ENCODE assay signal across 8 mouse cellular contexts in the genomic region with DNA sequence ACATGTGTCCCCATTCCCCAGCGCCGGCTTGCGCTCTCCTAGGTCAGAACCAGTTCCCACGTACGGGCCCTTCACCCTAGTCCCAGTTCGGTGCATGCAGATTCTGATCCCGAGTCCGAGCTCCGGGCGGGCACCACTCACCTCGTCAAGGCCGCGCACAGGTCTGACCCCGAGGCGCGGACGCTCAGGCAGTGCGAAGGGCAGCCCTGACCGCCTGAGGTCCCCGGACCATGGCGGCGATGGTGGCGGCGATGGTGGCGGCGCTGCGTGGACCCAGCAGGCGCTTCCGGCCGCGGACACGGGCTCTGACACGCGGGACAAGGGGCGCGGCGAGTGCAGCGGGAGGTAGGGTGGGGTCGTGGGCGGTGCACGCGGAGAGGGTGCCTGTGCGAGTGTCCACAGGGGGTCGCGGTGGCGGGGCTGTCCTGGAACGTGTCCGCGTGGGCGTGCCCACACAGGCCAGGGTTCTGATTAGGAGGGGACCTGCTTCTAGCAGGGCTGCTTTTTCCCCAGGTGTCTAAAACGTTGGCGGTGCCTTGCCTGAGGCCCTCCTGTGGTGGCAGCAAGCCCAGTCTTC. TPM values are rescaled to one million over a fixed set of nuclear protein-coding genes. Genes with fewer than 3 reads are reported as not detected.
DNase-seq lines count a peak whose midpoint lies in the region; ATAC-seq and TF ChIP-seq lines count a peak whose summit lies in the region.

A gene (plus strand): TSS at position 170 of the 577 bp plus-strand sequence.

- H3K27ac ChIP-seq in embryonic facial prominence, embryonic 15.5 days (replicated peaks), result peak within 1 kb of the TSS; percentile 80
- H3K27ac ChIP-seq in heart, embryonic 10.5 days, result peak within 1 kb of the TSS; percentile 99
- peak within 1 kb of the TSS; percentile 84 for H3K27ac ChIP-seq in kidney, embryonic 15.5 days
- H3K27ac ChIP-seq in liver, embryonic 11.5 days (ENCODE audit: low read depth, low read length), result peak within 1 kb of the TSS; percentile 86

- peak within 1 kb of the TSS; percentile 68 for H3K9ac ChIP-seq in embryonic facial prominence, embryonic 15.5 days
- peak within 1 kb of the TSS; percentile 78 for H3K9ac ChIP-seq in kidney, embryonic 15.5 days
- H3K9ac ChIP-seq in liver, embryonic 11.5 days (ENCODE audit: low read depth, low read length), result peak within 1 kb of the TSS; percentile 87

- peak within 1 kb of the TSS; percentile 86 for H3ac ChIP-seq in myocyte (ENCODE audit: control insufficient read depth, insufficient read length)

- H3K4me2 ChIP-seq in embryonic facial prominence, embryonic 15.5 days (replicated peaks), result peak within 1 kb of the TSS; percentile 80
- H3K4me2 ChIP-seq in kidney, embryonic 15.5 days, result peak within 1 kb of the TSS; percentile 77
- peak within 1 kb of the TSS; percentile 88 for H3K4me2 ChIP-seq in liver, embryonic 11.5 days
- peak within 1 kb of the TSS; percentile 90 for H3K4me2 ChIP-seq in myocyte (ENCODE audit: low read depth)

- H3K79me2 ChIP-seq in myocyte (ENCODE audit: control insufficient read depth, insufficient read depth), result peaks cover 19% of the 10 kb centered on the region

- H3K4me3 ChIP-seq in embryonic facial prominence, embryonic 15.5 days (replicated peaks), result peak within 1 kb of the TSS; percentile 80
- H3K4me3 ChIP-seq in heart, embryonic 10.5 days, result peak within 1 kb of the TSS; percentile 97
- H3K4me3 ChIP-seq in kidney, embryonic 15.5 days (replicated peaks), result peak within 1 kb of the TSS; percentile 85
- H3K4me3 ChIP-seq in liver, embryonic 11.5 days (ENCODE audit: low read depth, low read length), result peak within 1 kb of the TSS; percentile 79
- peak within 1 kb of the TSS; percentile 92 for H3K4me3 ChIP-seq in myocyte

- no peaks in the 10 kb centered on the region for H3K9me3 ChIP-seq in embryonic facial prominence, embryonic 15.5 days (replicated peaks)
- no peaks in the 10 kb centered on the region for H3K9me3 ChIP-seq in heart, embryonic 10.5 days
- H3K9me3 ChIP-seq in kidney, embryonic 15.5 days (replicated peaks), result no peaks in the 10 kb centered on the region
- no peaks in the 10 kb centered on the region for H3K9me3 ChIP-seq in liver, embryonic 11.5 days (ENCODE audit: control insufficient read depth, low read length)

- peak; percentile 92 for TF ChIP-seq POLR2A in myocyte (IDR thresholded peaks at IDR 0.05; ENCODE audit: insufficient read length, low read depth)

- ATAC-seq in embryonic facial prominence, embryonic 15.5 days (ENCODE audit: insufficient number of reproducible peaks, low FRiP score, low TSS enrichment, low read depth), result peak; percentile 80
- peak; percentile 77 for ATAC-seq in kidney, embryonic 15.5 days (replicated peaks; ENCODE audit: low FRiP score)
- peak; percentile 65 for ATAC-seq in liver, embryonic 11.5 days (replicated peaks; ENCODE audit: low FRiP score)

- whole genome bisulfite sequencing in embryonic facial prominence, embryonic 15.5 days, result under 1% methylated on average over 52 of the region's 52 CpGs
- WGBS in heart, embryonic 10.5 days, result under 1% methylated on average over 52 of the region's 52 CpGs
- under 1% methylated on average over 52 of the region's 52 CpGs for WGBS in kidney, embryonic 15.5 days
- under 1% methylated on average over 52 of the region's 52 CpGs for WGBS in liver, embryonic 11.5 days

- H3K27me3 ChIP-seq in embryonic facial prominence, embryonic 15.5 days, result no peaks in the 10 kb centered on the region
- H3K27me3 ChIP-seq in heart, embryonic 10.5 days (ENCODE audit: insufficient read depth, poor library complexity, severe bottlenecking), result no peaks in the 10 kb centered on the region
- no peaks in the 10 kb centered on the region for H3K27me3 ChIP-seq in kidney, embryonic 15.5 days
- H3K27me3 ChIP-seq in liver, embryonic 11.5 days (replicated peaks; ENCODE audit: control insufficient read depth, insufficient read depth, low read length), result no peaks in the 10 kb centered on the region
- H3K27me3 ChIP-seq in myocyte (ENCODE audit: control insufficient read depth, insufficient read depth, insufficient read length), result no peaks in the 10 kb centered on the region

- peak; percentile 69 for DNase-seq in 416B (ENCODE audit: low read depth)
- peak; percentile 57 to 61 for DNase-seq in adrenal gland, postnatal 4 days (ENCODE audit: low spot score in 2 of 2)
- peak; percentile 89 for DNase-seq in heart, embryonic 10.5 days (ENCODE audit: low spot score)
- peak; percentile 80 for DNase-seq in liver, embryonic 11.5 days (ENCODE audit: low spot score)
- DNase-seq in spleen, postnatal 4 days (ENCODE audit: low spot score in 2 of 2), result peak; percentile 88 to 93

- H3K36me3 ChIP-seq in embryonic facial prominence, embryonic 15.5 days, result peaks cover 19% of the 10 kb centered on the region
- peaks cover 26% of the 10 kb centered on the region for H3K36me3 ChIP-seq in heart, embryonic 10.5 days
- H3K36me3 ChIP-seq in kidney, embryonic 15.5 days, result peaks cover 17% of the 10 kb centered on the region; the same call in 1 of the 2 replicates
- H3K36me3 ChIP-seq in liver, embryonic 11.5 days (ENCODE audit: control insufficient read depth, insufficient read depth, low read length), result peaks cover 11% of the 10 kb centered on the region; the same call in 1 of the 2 replicates
- H3K36me3 ChIP-seq in myocyte (ENCODE audit: control insufficient read depth, insufficient read depth), result no peaks in the 10 kb centered on the region

- H3K4me1 ChIP-seq in embryonic facial prominence, embryonic 15.5 days, result peaks cover 32% of the 10 kb centered on the region
- peaks cover 50% of the 10 kb centered on the region for H3K4me1 ChIP-seq in heart, embryonic 10.5 days
- peaks cover 39% of the 10 kb centered on the region for H3K4me1 ChIP-seq in kidney, embryonic 15.5 days
- peaks cover 33% of the 10 kb centered on the region for H3K4me1 ChIP-seq in liver, embryonic 11.5 days (replicated peaks; ENCODE audit: control insufficient read depth, insufficient read depth, low read length)

TF ChIP-seq in myocyte, 11 proteins besides CTCF, POLR2A, EP300 and RAD21:
- TF ChIP-seq REST (IDR thresholded peaks at IDR 0.05; ENCODE audit: insufficient read depth, insufficient read length), result peak; percentile 22
- no peak for TF ChIP-seq SRF (IDR thresholded peaks at IDR 0.05; ENCODE audit: control insufficient read depth, insufficient read length, low read depth)
- peak in 2 of 3 experiments; percentile 12 to 55 for TF ChIP-seq MYOG (IDR thresholded peaks at IDR 0.05; ENCODE audit: control insufficient read depth in 1 of 3, insufficient read depth in 1 of 3, insufficient read length in 2 of 3, low read depth in 2 of 3)
- TF ChIP-seq MYOD1 (IDR thresholded peaks at IDR 0.05; ENCODE audit: control insufficient read depth in 1 of 3, insufficient read length in 2 of 3, low read depth in 2 of 3), result peak in 1 of 3 experiments; percentile 51

RNA-seq across cellular contexts. Expression of the gene that starts here (rescaled TPM):
- total RNA-seq in adrenal gland, postnatal 4 days (2021), result 10 to 100 TPM; 60.2 to 67.6 TPM
- polyA plus RNA-seq in embryonic facial prominence, embryonic 15.5 days (2015; fragmentation: Nextera tagmentation; extraction: Ambion mirVana), result 17.0 and 18.2 TPM in 2 replicates
- polyA plus RNA-seq in heart, embryonic 10.5 days (2016; fragmentation: Nextera tagmentation; extraction: Ambion mirVana), result 40.1 and 47.7 TPM in 2 replicates
- polyA plus RNA-seq in kidney, embryonic 15.5 days (2015; fragmentation: Nextera tagmentation; extraction: Ambion mirVana), result 28.1 and 29.1 TPM in 2 replicates
- 83.7 and 91.8 TPM in 2 replicates for polyA plus RNA-seq in liver, embryonic 11.5 days (2014; fragmentation: Nextera tagmentation; extraction: Ambion mirVana)
- polyA plus RNA-seq in myocyte (2012; fragmentation: generic; extraction: Trizol), result 21.3 TPM

Comparison
In these comparisons a context has a peak if more than half of its experiments do, and no peak if none do; other contexts are left out.
1. Peak in every context shown above with its lines: DNase-seq, ATAC-seq, H3K4me3 ChIP-seq and H3K27ac ChIP-seq.